Mouse (Mus musculus): ENCODE measurements around the gene March9.

March9 gene

DNA sequence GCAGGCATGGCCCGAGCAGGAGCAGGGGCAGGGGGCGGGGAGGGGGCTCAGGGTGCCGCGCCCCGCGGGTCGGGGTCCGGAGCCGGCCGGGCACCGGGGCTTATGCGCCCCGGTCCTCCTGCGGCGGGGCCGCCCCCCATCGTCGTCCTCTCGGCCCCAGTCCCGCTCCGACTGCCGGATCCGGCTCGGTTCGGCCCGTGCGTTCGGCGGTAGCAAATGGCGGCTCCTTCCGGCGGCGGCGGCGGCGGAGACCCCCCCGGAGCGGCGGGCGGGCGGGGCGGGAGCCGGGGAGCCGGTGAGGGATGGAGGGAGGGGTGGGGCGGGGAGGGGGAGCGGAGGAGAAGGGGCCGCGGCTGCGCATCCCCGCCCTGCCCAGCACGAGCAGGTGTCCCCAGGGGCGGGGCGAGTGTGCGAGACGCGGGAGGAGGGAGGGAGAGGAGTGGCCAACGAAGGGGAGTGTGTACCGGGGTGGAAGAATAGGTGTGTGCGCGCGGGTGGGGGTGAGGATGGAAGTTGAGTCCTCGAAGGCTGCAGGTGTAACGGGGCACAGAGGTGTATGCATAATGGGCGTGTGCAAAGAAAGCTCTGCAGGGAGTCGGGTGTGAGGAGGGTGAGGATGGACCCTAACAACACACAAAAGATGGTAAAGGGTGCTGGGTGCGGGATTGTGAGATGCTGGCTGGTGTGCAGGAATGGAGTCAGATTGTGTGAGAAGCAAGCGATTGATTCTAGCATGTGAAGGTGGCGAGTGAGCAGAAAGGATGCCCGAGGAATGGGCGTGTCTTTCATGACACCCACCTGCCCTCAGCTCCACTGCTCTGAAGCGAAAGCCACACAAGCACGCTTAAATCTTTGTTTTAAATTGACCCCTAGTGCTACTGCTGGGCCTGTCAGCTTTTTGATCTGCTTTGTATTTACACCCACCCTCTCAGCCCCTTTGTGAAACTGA is at the start of gene March9:
TSS of gene March9 (minus strand) at position 217 of the 949 bp plus-strand sequence.
- peak; percentile 90 for DNase-seq (ENCODE audit: low read depth)

DNA sequence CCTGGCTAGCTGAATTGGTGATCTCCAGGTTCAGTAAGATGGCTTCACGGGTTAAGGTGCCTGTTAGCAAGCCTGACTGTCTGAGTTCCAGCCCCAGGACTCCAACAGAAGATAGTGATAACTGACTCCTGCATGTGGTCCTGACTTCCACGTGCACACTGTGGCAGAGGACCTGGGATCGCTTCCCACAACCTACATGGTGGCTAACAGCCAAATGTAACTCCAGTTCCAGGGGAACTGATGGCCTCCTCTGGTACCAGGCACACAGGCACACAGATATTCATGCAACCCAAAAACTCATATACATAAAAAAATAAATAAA is 48.2 kb upstream of the March9 start:
- DNase-seq (ENCODE audit: low read depth): no peak

GRCm38 (mm10) chr10:127107563-127108261 is 47.7 kb upstream of the March9 start:
- DNase-seq (ENCODE audit: low read depth): peak; percentile 87

DNA sequence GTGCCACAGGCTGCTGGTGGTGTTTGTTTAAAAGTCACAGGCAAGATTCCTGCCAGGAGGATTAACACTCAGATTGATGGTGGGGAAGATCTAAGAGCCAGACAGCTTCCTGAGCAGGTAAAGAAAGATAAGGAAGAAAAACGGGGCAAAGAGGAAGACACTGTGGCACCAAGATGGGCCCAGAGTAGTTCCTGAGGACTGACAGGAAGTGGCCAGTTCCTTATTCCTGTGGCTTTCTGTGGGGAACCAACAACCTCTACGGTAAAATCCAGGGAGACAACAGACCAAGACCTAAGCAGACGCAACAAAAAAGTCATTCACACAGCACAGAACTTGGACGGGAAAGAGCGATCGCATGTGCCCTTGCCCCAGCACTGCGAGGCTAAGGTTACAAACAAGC is 43.6 kb upstream of the March9 start:
- DNase-seq (ENCODE audit: low read depth): peak; percentile 44

DNA sequence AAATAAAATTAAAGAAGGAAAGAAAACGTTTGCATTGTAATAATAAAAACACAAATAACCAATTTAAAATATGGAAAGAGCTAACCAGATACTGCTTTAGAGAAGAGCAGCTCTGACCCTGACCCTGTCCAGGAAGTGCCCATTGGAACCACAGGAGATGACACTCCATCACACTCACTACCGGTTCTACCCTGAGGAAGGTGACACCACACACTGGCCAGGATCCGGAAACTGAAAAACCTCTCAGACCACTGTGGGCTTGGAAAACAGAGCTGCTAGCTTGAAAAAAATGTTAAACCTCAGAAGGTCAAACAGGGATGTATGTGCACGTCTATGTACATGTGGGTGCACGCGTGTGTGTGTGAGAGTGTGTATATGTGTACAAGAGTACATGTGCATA is 41.2 kb upstream of the March9 start:
- DNase-seq (ENCODE audit: low read depth): no peak

GRCm38 (mm10) chr10:127100414-127100813 is 40.4 kb upstream of the March9 start:
- DNase-seq (ENCODE audit: low read depth): no peak

DNA sequence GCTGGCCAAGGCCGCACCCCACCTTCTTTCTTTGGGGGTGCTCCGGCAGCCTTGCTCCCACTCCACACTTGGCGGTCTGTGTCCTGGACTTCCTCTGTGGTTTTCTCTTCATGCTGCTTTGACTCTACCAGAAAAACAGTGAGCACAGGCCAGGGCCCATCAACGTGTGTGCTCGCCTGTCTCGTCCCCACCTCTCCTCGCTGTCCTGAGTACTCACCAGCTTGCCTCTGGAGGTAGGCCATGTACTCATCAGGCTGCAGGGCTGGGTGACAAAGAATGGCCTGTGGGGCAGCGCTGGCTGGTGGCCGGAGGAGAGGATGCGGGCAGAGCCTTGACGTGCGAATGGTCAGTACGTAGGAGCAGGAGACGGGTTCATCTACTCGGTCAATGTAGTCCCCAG is 39.9 kb upstream of the March9 start:
- DNase-seq (ENCODE audit: low read depth): no peak

DNA sequence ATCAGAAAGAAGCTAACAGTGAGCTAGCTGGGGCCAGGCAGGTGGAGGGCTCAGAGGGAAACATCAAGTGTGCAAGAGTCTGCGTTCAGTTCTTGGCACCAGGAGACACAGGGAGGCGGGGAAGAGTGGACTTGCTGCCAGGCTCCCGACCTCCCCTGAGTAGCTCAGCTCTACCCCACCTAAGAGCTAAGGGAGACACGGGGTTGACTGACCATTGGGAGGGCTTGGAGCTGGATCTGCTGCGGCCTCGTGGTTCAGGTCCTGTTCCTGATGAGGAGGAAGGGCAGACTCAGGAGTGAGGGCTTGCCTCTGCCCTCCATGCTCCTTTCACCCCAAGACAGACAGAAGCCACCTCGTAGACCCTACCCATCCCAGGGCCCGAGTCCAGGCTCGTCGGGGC is 39.2 kb upstream of the March9 start:
- no peak for DNase-seq (ENCODE audit: low read depth)

DNA sequence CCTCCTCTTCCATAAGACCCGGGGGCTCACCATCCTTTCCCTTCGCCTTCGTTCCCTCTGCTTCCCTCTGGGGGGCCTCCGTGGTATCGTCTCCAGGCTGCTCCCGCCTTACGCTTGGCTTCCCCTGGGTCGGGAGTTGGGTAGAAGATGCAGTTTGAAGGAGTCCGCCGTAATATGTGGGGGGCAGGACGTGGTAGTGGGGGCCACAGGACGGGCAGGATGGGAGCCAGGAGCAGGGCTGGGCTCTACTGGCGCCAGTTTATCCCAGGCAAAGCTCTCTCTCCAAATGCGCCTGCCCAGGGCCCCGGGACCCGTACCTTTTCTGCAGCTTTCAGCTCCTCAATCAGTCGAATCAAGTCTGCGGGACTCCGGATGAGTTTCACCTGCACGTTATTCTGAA is 38.5 kb upstream of the March9 start:
- DNase-seq (ENCODE audit: low read depth): no peak

DNA sequence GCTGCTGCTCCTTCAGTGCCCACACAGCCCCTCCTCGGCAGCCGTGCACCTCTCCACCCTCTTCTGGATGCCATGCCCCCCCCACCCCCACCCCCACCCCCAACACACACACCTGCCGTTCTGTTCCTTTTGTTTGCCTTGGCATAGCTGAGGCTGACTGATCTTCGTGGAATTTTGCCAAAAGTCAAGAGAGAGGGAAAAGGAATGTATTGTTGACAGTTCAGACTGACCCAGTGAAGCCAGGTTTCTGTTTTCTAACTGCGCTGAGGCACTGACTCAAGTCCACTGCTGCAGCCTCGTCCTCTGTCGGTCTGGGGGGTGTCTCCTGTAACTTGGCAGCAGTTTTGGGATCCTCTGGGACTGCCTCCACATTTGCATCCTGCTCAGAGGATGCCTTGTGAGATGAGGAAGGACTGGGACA is 34.4 kb upstream of the March9 start:
- no peak for DNase-seq (ENCODE audit: low read depth)

- DNase-seq (ENCODE audit: low read depth): no peak
Observed at GRCm38 (mm10) chr10:127092742-127093141, 32.8 kb upstream of the March9 start.

DNA sequence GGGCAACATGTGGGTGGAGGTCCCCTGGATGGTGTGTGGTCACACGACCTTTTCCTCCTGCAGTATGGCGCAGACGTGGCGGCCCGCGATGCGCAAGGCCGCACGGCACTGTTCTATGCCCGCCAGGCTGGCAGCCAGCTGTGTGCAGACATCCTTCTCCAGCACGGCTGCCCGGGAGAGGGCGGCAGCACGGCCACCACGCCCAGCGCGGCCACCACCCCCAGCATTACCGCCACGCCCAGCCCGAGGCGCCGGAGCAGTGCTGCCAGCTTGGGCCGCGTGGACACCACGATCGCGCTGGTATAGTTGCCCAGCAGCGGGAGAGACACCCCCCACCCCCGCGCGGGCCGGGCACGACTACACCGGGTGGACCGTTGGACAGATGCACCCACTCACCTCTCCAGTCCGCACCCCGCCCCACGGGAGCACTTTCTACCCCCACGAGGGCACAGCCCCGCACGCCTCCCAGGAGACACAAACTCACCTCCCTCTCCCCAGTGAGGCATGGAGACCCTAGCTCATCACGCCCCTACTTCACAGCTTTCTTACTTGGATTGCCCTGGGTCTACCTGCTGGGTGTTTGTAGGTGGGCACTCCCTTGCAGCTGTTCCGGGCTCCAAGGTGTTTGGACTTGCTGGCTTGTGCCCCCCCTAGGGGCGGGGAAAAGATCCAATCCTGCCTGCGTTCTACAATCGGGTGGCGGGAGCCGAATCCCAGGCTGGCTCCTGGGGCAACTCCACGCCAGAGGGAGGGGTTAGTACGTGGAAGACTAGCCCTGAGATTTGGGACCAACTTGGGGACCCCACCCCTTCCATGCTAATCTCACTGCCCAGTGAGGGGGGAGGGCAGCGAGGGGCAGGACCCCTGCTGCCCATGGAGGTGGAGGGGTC is 31.8 kb upstream of the March9 start:
- DNase-seq (ENCODE audit: low read depth): no peak

DNA sequence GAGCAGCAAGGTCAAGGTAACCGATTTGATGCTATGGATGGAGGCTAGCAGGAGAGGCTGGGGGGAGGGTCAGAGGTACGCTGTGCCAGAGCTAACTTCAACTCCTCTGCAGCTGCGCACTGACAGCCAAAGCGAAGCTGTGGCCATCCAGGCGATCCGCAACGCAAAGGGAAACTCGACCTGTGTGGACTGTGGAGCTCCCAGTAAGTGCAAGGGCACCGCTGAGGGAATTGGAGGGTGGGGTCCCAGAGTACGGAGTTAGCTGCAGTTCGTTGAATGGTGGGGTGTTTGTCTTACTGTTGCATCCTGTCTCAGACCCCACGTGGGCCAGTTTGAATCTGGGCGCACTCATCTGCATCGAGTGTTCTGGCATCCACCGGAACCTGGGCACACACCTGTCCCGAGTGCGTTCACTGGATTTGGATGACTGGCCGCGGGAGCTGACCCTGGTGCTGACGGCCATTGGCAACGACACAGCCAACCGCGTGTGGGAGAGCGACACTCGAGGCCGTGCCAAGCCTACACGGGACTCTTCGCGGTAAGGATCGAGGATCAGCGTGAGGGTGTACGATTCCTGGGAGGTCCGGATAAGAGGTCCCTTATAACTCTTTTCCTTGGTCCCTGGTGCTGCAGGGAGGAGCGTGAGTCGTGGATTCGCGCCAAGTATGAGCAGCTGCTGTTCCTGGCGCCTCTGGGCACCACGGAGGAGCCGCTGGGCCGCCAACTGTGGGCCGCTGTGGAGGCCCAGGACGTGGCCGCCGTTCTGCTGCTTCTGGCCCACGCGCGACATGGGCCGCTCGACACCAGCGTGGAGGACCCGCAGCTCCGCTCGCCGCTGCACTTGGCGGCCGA is 30.8 kb upstream of the March9 start:
- no peak for DNase-seq (ENCODE audit: low read depth)

GRCm38 (mm10) chr10:127085633-127086032 is 25.6 kb upstream of the March9 start:
- DNase-seq (ENCODE audit: low read depth): no peak

GRCm38 (mm10) chr10:127085052-127085451 is 25.1 kb upstream of the March9 start:
- DNase-seq (ENCODE audit: low read depth): no peak

- no peak for DNase-seq (ENCODE audit: low read depth)
Observed at GRCm38 (mm10) chr10:127083915-127084306, 23.9 kb upstream of the March9 start.

DNA sequence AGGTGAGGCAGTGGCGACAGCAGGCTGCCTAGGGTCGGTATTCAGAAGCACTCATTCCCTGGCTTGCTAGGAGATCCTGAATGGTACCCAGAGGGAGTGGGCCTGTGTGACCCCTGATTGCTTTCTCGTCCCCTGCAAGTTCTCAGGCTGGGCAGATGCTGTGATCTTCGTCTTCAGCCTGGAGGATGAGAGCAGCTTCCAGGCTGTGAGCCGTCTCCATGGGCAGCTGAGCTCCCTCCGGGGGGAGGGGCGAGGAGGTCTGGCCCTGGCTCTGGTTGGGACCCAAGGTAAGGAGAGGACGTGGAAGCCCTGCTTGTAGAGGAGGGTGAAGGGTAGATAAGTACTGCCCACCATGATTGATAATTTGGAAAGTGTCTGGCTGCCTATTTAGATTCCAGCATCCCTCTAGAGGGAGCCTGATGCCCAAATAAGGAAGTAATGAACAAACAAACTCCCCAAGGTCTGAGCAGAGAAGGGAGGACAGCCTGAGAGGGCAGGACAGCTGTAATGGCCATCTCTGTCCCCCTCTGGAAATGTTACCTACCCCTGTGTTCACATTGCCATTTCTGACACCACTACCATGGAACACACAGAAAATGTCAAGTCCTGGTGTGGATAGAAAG is 23.4 kb upstream of the March9 start:
- DNase-seq (ENCODE audit: low read depth): no peak

GRCm38 (mm10) chr10:127081996-127082620 is 22.1 kb upstream of the March9 start:
- DNase-seq (ENCODE audit: low read depth): no peak

GRCm38 (mm10) chr10:127080901-127081780 is 21.2 kb upstream of the March9 start:
- no peak for DNase-seq (ENCODE audit: low read depth)
